Mouse (Mus musculus): ENCODE measurements around the gene Cdc34.
A peak's percentile ranks its signal among the peaks of the same experiment; 100 is the strongest.
"Not testable (repeated sequence)": the region's sequence is repeated elsewhere in the genome, so short reads cannot be mapped to it uniquely, and the experiment has no call there.

Gene Cdc34

GRCm38 (mm10) chr10:79695231-79696128 is 13.5 kb downstream of the Cdc34 start:
- DNase-seq (ENCODE audit: low spot score in 2 of 2) = peak in 1 of 2 experiments; percentile 59

GRCm38 (mm10) chr10:79696129-79696651 is 14.2 kb downstream of the Cdc34 start:
- no peak for DNase-seq (ENCODE audit: low spot score in 2 of 2)

- no peak for DNase-seq (ENCODE audit: low spot score in 2 of 2)
These were observed 15.9 kb downstream of the Cdc34 start for GRCm38 (mm10) chr10:79697916-79698315.

- DNase-seq (ENCODE audit: low spot score in 2 of 2) = no peak
These were observed 16.5 kb downstream of the Cdc34 start for GRCm38 (mm10) chr10:79698459-79698858.

GRCm38 (mm10) chr10:79700676-79701075 is 18.7 kb downstream of the Cdc34 start:
- DNase-seq (ENCODE audit: low spot score in 2 of 2) = no peak

GRCm38 (mm10) chr10:79701443-79702129 is 19.6 kb downstream of the Cdc34 start:
- DNase-seq (ENCODE audit: low spot score in 2 of 2) = no peak

GRCm38 (mm10) chr10:79702970-79703369 is 21.0 kb downstream of the Cdc34 start:
- DNase-seq (ENCODE audit: low spot score in 2 of 2) = not testable (repeated sequence)

GRCm38 (mm10) chr10:79703541-79703940 is 21.5 kb downstream of the Cdc34 start:
- DNase-seq (ENCODE audit: low spot score in 2 of 2) = no peak

- peak; percentile 95 to 97 for DNase-seq (ENCODE audit: low spot score in 2 of 2)
These were observed 22.3 kb downstream of the Cdc34 start, which contains the start of gene Bsg for GRCm38 (mm10) chr10:79704065-79704969. Gene Bsg, plus strand, starts transcription at chr10:79704491.

GRCm38 (mm10) chr10:79704970-79705360 is 23.0 kb downstream of the Cdc34 start:
- no peak for DNase-seq (ENCODE audit: low spot score in 2 of 2)

- no peak for DNase-seq (ENCODE audit: low spot score in 2 of 2)
These were observed 24.0 kb downstream of the Cdc34 start for GRCm38 (mm10) chr10:79705951-79706350.

GRCm38 (mm10) chr10:79706406-79707094 is 24.6 kb downstream of the Cdc34 start:
- DNase-seq (ENCODE audit: low spot score in 2 of 2) = no peak

- DNase-seq (ENCODE audit: low spot score in 2 of 2) = no peak
These were observed 25.2 kb downstream of the Cdc34 start for GRCm38 (mm10) chr10:79707162-79707561.

GRCm38 (mm10) chr10:79707759-79708158 is 25.8 kb downstream of the Cdc34 start:
- DNase-seq (ENCODE audit: low spot score in 2 of 2) = no peak

GRCm38 (mm10) chr10:79708668-79709067 is 26.7 kb downstream of the Cdc34 start:
- no peak for DNase-seq (ENCODE audit: low spot score in 2 of 2)

GRCm38 (mm10) chr10:79709307-79709706 is 27.3 kb downstream of the Cdc34 start:
- DNase-seq (ENCODE audit: low spot score in 2 of 2) = no peak

GRCm38 (mm10) chr10:79712029-79712428 is 30.0 kb downstream of the Cdc34 start:
- DNase-seq (ENCODE audit: low spot score in 2 of 2) = no peak

GRCm38 (mm10) chr10:79712499-79713126 is 30.6 kb downstream of the Cdc34 start:
- DNase-seq (ENCODE audit: low spot score in 2 of 2) = peak; percentile 76 to 77

GRCm38 (mm10) chr10:79713163-79713562 is 31.2 kb downstream of the Cdc34 start:
- no peak for DNase-seq (ENCODE audit: low spot score in 2 of 2)

- DNase-seq (ENCODE audit: low spot score in 2 of 2) = no peak
These were observed 33.0 kb downstream of the Cdc34 start for GRCm38 (mm10) chr10:79714996-79715395.

Data from frontal cortex, postnatal 25 days (tissue).